Mouse (Mus musculus) hindbrain, embryonic 14.5 days (tissue): ENCODE measurements around the gene Bbs4. TPM values are rescaled to one million over a fixed set of nuclear protein-coding genes. Genes with fewer than 3 reads are reported as not detected.
"Not testable (repeated sequence)": the region's sequence is repeated elsewhere in the genome, so short reads cannot be mapped to it uniquely, and the experiment has no call there.

Experiments used
- ATAC-seq: fragments of 200-750 bp; cut with Nextera tagmentation; 2 replicates; pipeline ENCODE4 v1.8.0; 2017; ENCODE audit warnings: moderate number of reproducible peaks, mild to moderate bottlenecking, moderate TSS enrichment, moderate library complexity; ENCODE audit not compliant: low FRiP score
- DNase-seq: peaks from one replicate; pipeline ENCODE4 v3.0.0-alpha.2; 2015; ENCODE audit warnings: low spot score
- H3K27ac ChIP-seq: fragments of 300-500 bp; sonication (generic); 2 replicates; pipeline ENCODE4 v1.5.1; 2014; ENCODE audit warnings: mild to moderate bottlenecking, moderate library complexity
- H3K27me3 ChIP-seq: fragments of 300-500 bp; sonication (generic); 2 replicates; pipeline ENCODE4 v1.6.1; 2014; ENCODE audit warnings: mild to moderate bottlenecking, low read length, mixed read lengths; ENCODE audit not compliant: control insufficient read depth, insufficient read depth
- H3K36me3 ChIP-seq: fragments of 300-500 bp; sonication (generic); replicated peaks from 2 replicates; pipeline ENCODE4 v1.6.1; 2014; ENCODE audit not compliant: control insufficient read depth, insufficient read depth
- H3K4me1 ChIP-seq: fragments of 300-500 bp; sonication (generic); replicated peaks from 2 replicates; pipeline ENCODE4 v1.6.1; 2014; ENCODE audit warnings: antibody characterized with exemption, low read length, mixed read lengths; ENCODE audit not compliant: control insufficient read depth, insufficient read depth
- H3K4me2 ChIP-seq: fragments of 300-500 bp; sonication (generic); replicated peaks from 2 replicates; pipeline ENCODE4 v1.6.1; 2014; ENCODE audit warnings: mild to moderate bottlenecking, moderate library complexity
- H3K4me3 ChIP-seq: fragments of 300-500 bp; sonication (generic); replicated peaks from 2 replicates; pipeline ENCODE4 v1.5.1; 2014; ENCODE audit warnings: mild to moderate bottlenecking, low read length
- H3K9ac ChIP-seq: fragments of 300-500 bp; sonication (generic); 2 replicates; pipeline ENCODE4 v1.6.1; 2014
- H3K9me3 ChIP-seq: fragments of 300-500 bp; sonication (generic); 2 replicates; pipeline ENCODE4 v1.6.1; 2016; ENCODE audit warnings: low read length; ENCODE audit not compliant: control insufficient read depth
- WGBS: fragments of 180-500 bp; shearing (Covaris S2); extraction: QIAGEN DNeasy Blood & Tissue Kit; methylation state at CpG from one replicate; pipeline ENCODE4 v1.1.7; 2014; 5-methylcytosine and 5-hydroxymethylcytosine counted together
- polyA plus RNA-seq: library from polyadenylated mRNA; unstranded; fragments of >200 nt; fragmentation: Nextera tagmentation; extraction: Ambion mirVana; gene quantifications from 2 replicates; pipeline ENCODE4 v1.2.1, GENCODE M21; 2014

Bbs4 gene
- 38.0 and 40.7 TPM in 2 replicates for polyA plus RNA-seq

- Histone ChIP-seq H3K27ac (peak within 1 kb of the TSS; percentile 87), H3K9ac (peak within 1 kb of the TSS; percentile 87), H3K4me2 (peak within 1 kb of the TSS; percentile 79), H3K27me3 (no peaks in the 10 kb centered on the region), H3K4me3 (peak within 1 kb of the TSS; percentile 81), H3K9me3 (no peaks in the 10 kb centered on the region), H3K4me1 (peaks cover 9% of the 10 kb centered on the region), H3K36me3 (no peaks in the 10 kb centered on the region)
- ATAC-seq, result peak; percentile 92
- 2% methylated on average over 31 of the region's 32 CpGs for WGBS
- peak; percentile 80 for DNase-seq
These were observed at the start of gene Bbs4 for GRCm38 (mm10) chr9:59353253-59353639. Gene Bbs4, minus strand, starts transcription at chr9:59353508.

GRCm38 (mm10) chr9:59389086-59389485 lies 35.8 kb upstream of the Bbs4 start:
- H3K4me2 ChIP-seq, result no peak overlapping the region
- WGBS, result 93% methylated on average over 4 of the region's 4 CpGs

GRCm38 (mm10) chr9:59388311-59388710 lies 35.0 kb upstream of the Bbs4 start:
- Histone ChIP-seq H3K36me3 (peaks cover 32% of the 10 kb centered on the region), H3K9me3 (no peaks in the 10 kb centered on the region), H3K9ac (no peak overlapping the region), H3K4me3 (no peak overlapping the region), H3K27me3 (no peaks in the 10 kb centered on the region), H3K27ac (no peak overlapping the region), H3K4me1 (no peaks in the 10 kb centered on the region), H3K4me2 (no peak overlapping the region)
- ATAC-seq (no peak), DNase-seq (no peak)
- 87% methylated on average over 1 of the region's 1 CpGs for WGBS

More at GRCm38 (mm10) chr9:59389086-59389485, 35.8 kb upstream of the Bbs4 start:
- no peak for ATAC-seq
- no peaks in the 10 kb centered on the region for H3K9me3 ChIP-seq
- no peak overlapping the region for H3K4me3 ChIP-seq
- no peaks in the 10 kb centered on the region for H3K27me3 ChIP-seq
- peaks cover 40% of the 10 kb centered on the region for H3K36me3 ChIP-seq
- H3K9ac ChIP-seq, result no peak overlapping the region
- no peak overlapping the region for H3K27ac ChIP-seq
- H3K4me1 ChIP-seq, result no peaks in the 10 kb centered on the region
- DNase-seq, result no peak

GRCm38 (mm10) chr9:59387461-59387860 lies 34.2 kb upstream of the Bbs4 start:
- Histone ChIP-seq H3K4me1 (no peaks in the 10 kb centered on the region), H3K27me3 (no peaks in the 10 kb centered on the region), H3K9me3 (no peaks in the 10 kb centered on the region), H3K4me2 (no peak overlapping the region), H3K9ac (no peak overlapping the region), H3K36me3 (peaks cover 23% of the 10 kb centered on the region), H3K4me3 (no peak overlapping the region), H3K27ac (no peak overlapping the region)
- 41% methylated on average over 3 of the region's 3 CpGs for WGBS
- DNase-seq (no peak), ATAC-seq (no peak)

GRCm38 (mm10) chr9:59375626-59376025 lies 22.3 kb upstream of the Bbs4 start:
- no peak overlapping the region for H3K4me2 ChIP-seq
- H3K27me3 ChIP-seq, result no peaks in the 10 kb centered on the region
- H3K4me3 ChIP-seq, result no peak overlapping the region
- H3K9ac ChIP-seq, result no peak overlapping the region
- ATAC-seq (no peak), DNase-seq (no peak)
- no peak overlapping the region for H3K27ac ChIP-seq
- H3K9me3 ChIP-seq, result peaks cover 13% of the 10 kb centered on the region; the same call in 1 of the 2 replicates
- H3K4me1 ChIP-seq, result no peaks in the 10 kb centered on the region
- 96% methylated on average over 15 of the region's 15 CpGs for WGBS
- no peaks in the 10 kb centered on the region for H3K36me3 ChIP-seq

GRCm38 (mm10) chr9:59369646-59370045 lies 16.3 kb upstream of the Bbs4 start:
- 90% methylated on average over 9 of the region's 9 CpGs for WGBS

GRCm38 (mm10) chr9:59369220-59369619 lies 15.9 kb upstream of the Bbs4 start:
- no peak overlapping the region for H3K27ac ChIP-seq
- H3K9ac ChIP-seq, result no peak overlapping the region
- DNase-seq, result no peak
- no peaks in the 10 kb centered on the region for H3K27me3 ChIP-seq
- H3K4me2 ChIP-seq, result no peak overlapping the region
- no peak overlapping the region for H3K4me3 ChIP-seq
- H3K4me1 ChIP-seq, result no peaks in the 10 kb centered on the region
- 81% methylated on average over 5 of the region's 5 CpGs for WGBS
- no peak for ATAC-seq
- H3K9me3 ChIP-seq, result peaks cover 13% of the 10 kb centered on the region; the same call in 1 of the 2 replicates
- H3K36me3 ChIP-seq, result no peaks in the 10 kb centered on the region

More at GRCm38 (mm10) chr9:59369646-59370045, 16.3 kb upstream of the Bbs4 start:
- no peaks in the 10 kb centered on the region for H3K36me3 ChIP-seq
- H3K27me3 ChIP-seq, result no peaks in the 10 kb centered on the region
- no peak overlapping the region for H3K9ac ChIP-seq
- H3K27ac ChIP-seq, result no peak overlapping the region
- no peak overlapping the region for H3K4me2 ChIP-seq
- no peaks in the 10 kb centered on the region for H3K4me1 ChIP-seq
- H3K9me3 ChIP-seq, result peaks cover 13% of the 10 kb centered on the region; the same call in 1 of the 2 replicates
- H3K4me3 ChIP-seq, result no peak overlapping the region
- ATAC-seq (no peak), DNase-seq (no peak)

GRCm38 (mm10) chr9:59360487-59360886 lies 7.2 kb upstream of the Bbs4 start:
- 100% methylated on average over 1 of the region's 3 CpGs for WGBS
- H3K36me3 ChIP-seq, H3K27me3 ChIP-seq, H3K4me2 ChIP-seq, ATAC-seq, H3K4me1 ChIP-seq, H3K9me3 ChIP-seq, H3K4me3 ChIP-seq, H3K9ac ChIP-seq, H3K27ac ChIP-seq, DNase-seq: not testable (repeated sequence)

- not testable (repeated sequence) for H3K36me3 ChIP-seq, ATAC-seq, H3K4me2 ChIP-seq, DNase-seq, H3K9ac ChIP-seq, H3K27ac ChIP-seq, H3K4me3 ChIP-seq, H3K9me3 ChIP-seq, H3K4me1 ChIP-seq, H3K27me3 ChIP-seq
- WGBS, result 70% methylated on average over 1 of the region's 1 CpGs
These were observed 4.7 kb upstream of the Bbs4 start for GRCm38 (mm10) chr9:59358041-59358440.
